Mouse (Mus musculus) lung, postnatal 0 days (tissue): ENCODE measurements around the gene Col23a1. TPM values are rescaled to one million over a fixed set of nuclear protein-coding genes. Genes with fewer than 3 reads are reported as not detected.

Experiments used
- ATAC-seq: fragments of 200-750 bp; cut with Nextera tagmentation; 2 replicates; pipeline ENCODE4 v1.8.0; 2017; ENCODE audit warnings: moderate library complexity
- DNase-seq: peaks from one replicate; pipeline ENCODE4 v3.0.0-alpha.2; 2016; ENCODE audit warnings: low spot score
- H3K27ac ChIP-seq: fragments of 300-500 bp; sonication (generic); 2 replicates; pipeline ENCODE4 v1.5.1; 2014; ENCODE audit warnings: antibody characterized with exemption, mild to moderate bottlenecking, low read length, mixed read lengths
- H3K27me3 ChIP-seq: fragments of 300-500 bp; sonication (generic); replicated peaks from 2 replicates; pipeline ENCODE4 v1.6.1; 2014; ENCODE audit warnings: low read length, mixed read lengths; ENCODE audit not compliant: insufficient read depth
- H3K36me3 ChIP-seq: fragments of 300-500 bp; sonication (generic); 2 replicates; pipeline ENCODE4 v1.6.1; 2014; ENCODE audit warnings: low read length, mixed read lengths; ENCODE audit not compliant: insufficient read depth
- H3K4me1 ChIP-seq: fragments of 300-500 bp; sonication (generic); 2 replicates; pipeline ENCODE4 v1.6.1; 2014; ENCODE audit warnings: antibody characterized with exemption, low read depth, low read length, mixed read lengths; ENCODE audit not compliant: insufficient read depth
- H3K4me2 ChIP-seq: fragments of 300-500 bp; sonication (generic); replicated peaks from 2 replicates; pipeline ENCODE4 v1.6.1; 2014; ENCODE audit warnings: low read depth, mild to moderate bottlenecking, low read length, moderate library complexity, mixed read lengths
- H3K4me3 ChIP-seq: fragments of 300-500 bp; sonication (generic); 2 replicates; pipeline ENCODE4 v1.5.1; 2014; ENCODE audit warnings: low read depth, low read length
- H3K9ac ChIP-seq: fragments of 300-500 bp; sonication (generic); replicated peaks from 2 replicates; pipeline ENCODE4 v1.6.1; 2014; ENCODE audit warnings: low read depth, mild to moderate bottlenecking
- H3K9me3 ChIP-seq: fragments of 300-500 bp; sonication (generic); 2 replicates; pipeline ENCODE4 v1.6.1; 2016; ENCODE audit warnings: low read length, mixed read lengths
- CTCF ChIP-seq: IDR thresholded peaks from 2 replicates; pipeline ENCODE4 v1.5.1; 2016; ENCODE audit warnings: antibody characterized with exemption, mild to moderate bottlenecking
- EP300 ChIP-seq: IDR thresholded peaks from 2 replicates; pipeline ENCODE4 v1.6.1; 2016; ENCODE audit warnings: antibody characterized with exemption, mild to moderate bottlenecking, control low read depth
- WGBS: fragments of 180-500 bp; shearing (Covaris S2); extraction: QIAGEN DNeasy Blood & Tissue Kit; methylation state at CpG from one replicate; pipeline ENCODE4 v1.1.7; 2014; 5-methylcytosine and 5-hydroxymethylcytosine counted together
- polyA plus RNA-seq: library from polyadenylated mRNA; unstranded; fragments of >200 nt; fragmentation: Nextera tagmentation; extraction: Ambion mirVana; gene quantifications from 2 replicates; pipeline ENCODE4 v1.2.1, GENCODE M21; 2015

The Col23a1 gene
- polyA plus RNA-seq, 1 experiment from 2014 or later: 17.2 TPM

- Histone ChIP-seq H3K4me2 (no peak overlapping the region), H3K4me1 (peaks cover 10% of the 10 kb centered on the region), H3K9me3 (no peaks in the 10 kb centered on the region), H3K27me3 (no peaks in the 10 kb centered on the region), H3K4me3 (no peak overlapping the region), H3K9ac (no peak overlapping the region), H3K27ac (no peak overlapping the region), H3K36me3 (peaks cover 36% of the 10 kb centered on the region)
- ATAC-seq (no peak), DNase-seq (no peak)
- no peak for TF ChIP-seq EP300
- TF ChIP-seq CTCF: no peak
These were observed 300.3 kb downstream of the Col23a1 start for GRCm38 (mm10) chr11:51590002-51590401.

GRCm38 (mm10) chr11:51591168-51591567 is 301.4 kb downstream of the Col23a1 start:
- no peak for TF ChIP-seq CTCF
- no peak for TF ChIP-seq EP300
- ATAC-seq (no peak), DNase-seq (peak; percentile 31)
- WGBS: 31% methylated on average over 7 of the region's 7 CpGs
- H3K27ac ChIP-seq: no peak overlapping the region
- no peaks in the 10 kb centered on the region for H3K9me3 ChIP-seq
- H3K4me2 ChIP-seq: no peak overlapping the region
- H3K4me1 ChIP-seq: 0 out of 2 replicates have a peak, but pooled peaks cover 2% of the 10 kb centered on the region
- H3K36me3 ChIP-seq: peaks cover 44% of the 10 kb centered on the region
- no peak overlapping the region for H3K4me3 ChIP-seq
- H3K27me3 ChIP-seq: no peaks in the 10 kb centered on the region
- H3K9ac ChIP-seq: no peak overlapping the region

GRCm38 (mm10) chr11:51591915-51592314 is 302.2 kb downstream of the Col23a1 start:
- ATAC-seq: no peak
- no peak overlapping the region for H3K4me2 ChIP-seq
- no peak for TF ChIP-seq CTCF
- no peaks in the 10 kb centered on the region for H3K9me3 ChIP-seq
- no peak for DNase-seq
- H3K4me3 ChIP-seq: no peak overlapping the region
- no peaks in the 10 kb centered on the region for H3K27me3 ChIP-seq
- 0 out of 2 replicates have a peak, but pooled peaks cover 2% of the 10 kb centered on the region for H3K4me1 ChIP-seq
- WGBS: 92% methylated on average over 7 of the region's 7 CpGs
- H3K27ac ChIP-seq: no peak overlapping the region
- no peak overlapping the region for H3K9ac ChIP-seq
- peaks cover 50% of the 10 kb centered on the region for H3K36me3 ChIP-seq

GRCm38 (mm10) chr11:51593368-51593767 is 303.6 kb downstream of the Col23a1 start:
- TF ChIP-seq EP300 (no peak), CTCF (no peak)
- DNase-seq (no peak), ATAC-seq (no peak)
- 97% methylated on average over 4 of the region's 4 CpGs for WGBS
- H3K27ac ChIP-seq: no peak overlapping the region
- peaks cover 46% of the 10 kb centered on the region for H3K36me3 ChIP-seq
- 0 out of 2 replicates have a peak, but pooled peaks cover 2% of the 10 kb centered on the region for H3K4me1 ChIP-seq
- no peaks in the 10 kb centered on the region for H3K27me3 ChIP-seq
- no peaks in the 10 kb centered on the region for H3K9me3 ChIP-seq
- H3K9ac ChIP-seq: no peak overlapping the region
- no peak overlapping the region for H3K4me3 ChIP-seq
- H3K4me2 ChIP-seq: no peak overlapping the region

GRCm38 (mm10) chr11:51593849-51594248 is 304.1 kb downstream of the Col23a1 start:
- Histone ChIP-seq H3K4me1 (0 out of 2 replicates have a peak, but pooled peaks cover 2% of the 10 kb centered on the region), H3K9ac (no peak overlapping the region), H3K36me3 (peaks cover 49% of the 10 kb centered on the region), H3K4me3 (no peak overlapping the region), H3K4me2 (no peak overlapping the region), H3K9me3 (no peaks in the 10 kb centered on the region), H3K27me3 (no peaks in the 10 kb centered on the region), H3K27ac (no peak overlapping the region)
- DNase-seq (no peak), ATAC-seq (no peak)
- WGBS: 89% methylated on average over 6 of the region's 6 CpGs
- TF ChIP-seq CTCF (no peak), EP300 (no peak)

- Histone ChIP-seq H3K4me2 (no peak overlapping the region), H3K27me3 (no peaks in the 10 kb centered on the region), H3K9me3 (no peaks in the 10 kb centered on the region), H3K27ac (no peak overlapping the region), H3K4me1 (0 out of 2 replicates have a peak, but pooled peaks cover 2% of the 10 kb centered on the region), H3K9ac (no peak overlapping the region), H3K4me3 (no peak overlapping the region), H3K36me3 (peaks cover 56% of the 10 kb centered on the region)
- no peak for ATAC-seq
- TF ChIP-seq CTCF: no peak
- 44% methylated on average over 3 of the region's 3 CpGs for WGBS
- DNase-seq: no peak
These were observed 305.1 kb downstream of the Col23a1 start for GRCm38 (mm10) chr11:51594715-51595350.
